Mouse (Mus musculus): ENCODE results near the gene Gcc1. TPM values are rescaled to one million over a fixed set of nuclear protein-coding genes. Genes with fewer than 3 reads are reported as not detected.

The Gcc1 gene
- total RNA-seq, 2 experiments from 2014 or later: 20.2 to 20.7 TPM

Other genes with a start within 250 kb of the Gcc1 start
- gene Zfp800, start 30.4 kb downstream of the Gcc1 start, total RNA-seq (2021): 10 to 100 TPM; 24.9 to 26.1 TPM
- gene Arf5, start 4.8 kb downstream of the Gcc1 start, total RNA-seq (2021): 100 to 1,000 TPM; 252 TPM
- not detected for gene Fscn3, start 601 bp downstream of the Gcc1 start, total RNA-seq (2021)
- gene Pax4, start 21.0 kb upstream of the Gcc1 start, total RNA-seq (2021): not detected
- gene Snd1, start 46.7 kb upstream of the Gcc1 start, total RNA-seq (2021): 10 to 100 TPM; 80.5 to 83.0 TPM

Measured in left cerebral cortex, adult 18-20 months (tissue).